Mouse (Mus musculus) cerebellum, adult 2 months (tissue): ENCODE data around the gene Gm9945.

ENCODE experiments used
- CTCF ChIP-seq: fragments of 200-500 bp; IDR thresholded peaks from 2 replicates; pipeline ENCODE4 v1.5.1; 2011; ENCODE audit warnings: low read depth, mild to moderate bottlenecking, control low read depth, low read length, moderate library complexity, borderline replicate concordance; ENCODE audit not compliant: insufficient read depth
- POLR2A ChIP-seq: fragments of 200-500 bp; IDR thresholded peaks from 2 replicates; pipeline ENCODE4 v1.6.1; 2011; ENCODE audit warnings: low read length, control low read depth, borderline replicate concordance; ENCODE audit not compliant: insufficient read depth

DNA sequence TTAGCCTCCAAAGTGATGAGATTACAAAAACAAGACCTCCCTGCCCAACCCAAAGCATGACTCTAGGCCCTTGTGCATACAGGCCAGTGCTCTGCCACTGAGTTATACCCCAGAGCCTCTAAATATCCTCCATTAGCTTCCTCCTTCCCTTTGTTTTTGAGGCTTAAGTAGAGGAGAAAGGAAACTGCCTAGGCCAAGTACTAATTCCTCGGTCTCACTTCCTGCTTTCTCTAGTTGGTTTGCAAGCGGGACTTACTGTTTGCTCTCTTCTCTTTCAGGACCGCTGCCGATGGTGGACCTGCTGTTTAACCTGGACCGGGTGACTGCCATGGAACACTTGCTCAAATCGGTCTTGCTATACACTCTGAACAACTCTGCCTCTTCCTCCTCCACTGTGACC lies 43.6 kb upstream of the Gm9945 start:
- no peak for TF ChIP-seq CTCF
- TF ChIP-seq POLR2A = no peak
